Mouse (Mus musculus) kidney, postnatal 0 days (tissue): ENCODE data around the gene Cyp26c1. TPM values are rescaled to one million over a fixed set of nuclear protein-coding genes. Genes with fewer than 3 reads are reported as not detected.

Experiments used
- ATAC-seq: fragments of 200-750 bp; cut with Nextera tagmentation; replicated peaks from 2 replicates; pipeline ENCODE4 v1.8.0; 2017; ENCODE audit warnings: low read depth, moderate number of reproducible peaks, moderate TSS enrichment, moderate library complexity; ENCODE audit not compliant: low FRiP score
- DNase-seq: peaks from one replicate; pipeline ENCODE4 v3.0.0-alpha.2; 2016; ENCODE audit warnings: low spot score
- H3K27ac ChIP-seq: fragments of 300-500 bp; sonication (generic); 2 replicates; pipeline ENCODE4 v1.5.1; 2014; ENCODE audit warnings: mild to moderate bottlenecking
- H3K27me3 ChIP-seq: fragments of 300-500 bp; sonication (generic); 2 replicates; pipeline ENCODE4 v1.6.1; 2014; ENCODE audit warnings: low read length, mixed read lengths; ENCODE audit not compliant: insufficient read depth
- H3K36me3 ChIP-seq: fragments of 300-500 bp; sonication (generic); 2 replicates; pipeline ENCODE4 v1.6.1; 2014; ENCODE audit warnings: low read length, mixed read lengths; ENCODE audit not compliant: insufficient read depth
- H3K4me1 ChIP-seq: fragments of 300-500 bp; sonication (generic); replicated peaks from 2 replicates; pipeline ENCODE4 v1.6.1; 2014; ENCODE audit warnings: antibody characterized with exemption, low read length, mixed read lengths; ENCODE audit not compliant: insufficient read depth
- H3K4me2 ChIP-seq: fragments of 300-500 bp; sonication (generic); 2 replicates; pipeline ENCODE4 v1.6.1; 2014; ENCODE audit warnings: mild to moderate bottlenecking, low read length, moderate library complexity, mixed read lengths
- H3K4me3 ChIP-seq: fragments of 300-500 bp; sonication (generic); replicated peaks from 2 replicates; pipeline ENCODE4 v1.5.1; 2014; ENCODE audit warnings: low read depth, low read length
- H3K9ac ChIP-seq: fragments of 300-500 bp; sonication (generic); 2 replicates; pipeline ENCODE4 v1.6.1; 2014; ENCODE audit warnings: low read depth, low read length
- H3K9me3 ChIP-seq: fragments of 300-500 bp; sonication (generic); replicated peaks from 2 replicates; pipeline ENCODE4 v1.6.1; 2016; ENCODE audit warnings: low read length, inconsistent platforms, mixed read lengths
- CTCF ChIP-seq: IDR thresholded peaks from 2 replicates; pipeline ENCODE4 v1.5.1; 2016; ENCODE audit warnings: antibody characterized with exemption, low read depth, mild to moderate bottlenecking, moderate library complexity
- WGBS: fragments of 180-500 bp; shearing (Covaris S2); extraction: QIAGEN DNeasy Blood & Tissue Kit; methylation state at CpG from one replicate; pipeline ENCODE4 v1.1.7; 2014; 5-methylcytosine and 5-hydroxymethylcytosine counted together
- polyA plus RNA-seq: library from polyadenylated mRNA; unstranded; fragments of >200 nt; fragmentation: Nextera tagmentation; extraction: Ambion mirVana; gene quantifications from 2 replicates; pipeline ENCODE4 v1.2.1, GENCODE M21; 2015

The Cyp26c1 gene
- polyA plus RNA-seq, 1 experiment from 2014 or later: not detected

GRCm38 (mm10) chr19:37689478-37689877, 4.1 kb downstream of the Cyp26c1 start:
- TF ChIP-seq CTCF: no peak
- WGBS: 37% methylated on average over 5 of the region's 5 CpGs

DNA sequence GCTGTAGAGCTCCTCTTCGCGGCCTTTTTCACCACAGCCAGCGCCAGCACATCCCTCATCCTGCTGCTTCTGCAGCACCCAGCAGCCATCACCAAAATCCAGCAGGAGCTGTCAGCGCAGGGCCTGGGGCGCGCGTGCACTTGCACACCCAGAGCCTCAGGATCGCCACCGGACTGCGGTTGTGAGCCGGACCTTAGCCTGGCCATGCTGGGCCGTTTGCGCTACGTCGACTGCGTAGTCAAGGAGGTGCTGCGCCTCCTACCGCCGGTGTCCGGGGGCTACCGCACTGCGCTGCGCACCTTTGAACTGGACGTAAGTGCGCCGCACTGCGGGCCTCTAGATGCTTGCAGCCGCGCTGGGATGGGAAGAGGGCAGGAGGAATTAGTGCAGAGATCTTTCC, 5.3 kb downstream of the Cyp26c1 start:
- Histone ChIP-seq H3K4me2 (no peak overlapping the region), H3K4me1 (peaks cover 3% of the 10 kb centered on the region; the same call in 1 of the 2 replicates), H3K36me3 (no peaks in the 10 kb centered on the region), H3K9me3 (no peaks in the 10 kb centered on the region), H3K27ac (no peak overlapping the region), H3K27me3 (peaks cover 98% of the 10 kb centered on the region), H3K9ac (no peak overlapping the region), H3K4me3 (no peak overlapping the region)
- ATAC-seq (no peak), DNase-seq (peak; percentile 31)
- TF ChIP-seq CTCF: peak; percentile 59
- 4% methylated on average over 29 of the region's 29 CpGs for WGBS

More at GRCm38 (mm10) chr19:37689478-37689877, 4.1 kb downstream of the Cyp26c1 start:
- Histone ChIP-seq H3K9ac (no peak overlapping the region), H3K27me3 (peaks cover 97% of the 10 kb centered on the region), H3K36me3 (no peaks in the 10 kb centered on the region), H3K4me2 (no peak overlapping the region), H3K27ac (no peak overlapping the region), H3K4me3 (no peak overlapping the region), H3K4me1 (peaks cover 3% of the 10 kb centered on the region; the same call in 1 of the 2 replicates), H3K9me3 (no peaks in the 10 kb centered on the region)
- ATAC-seq: no peak
- no peak for DNase-seq

GRCm38 (mm10) chr19:37692879-37693278, 7.5 kb downstream of the Cyp26c1 start:
- peak; percentile 43 for DNase-seq
- no peak for TF ChIP-seq CTCF
- H3K9ac ChIP-seq: no peak overlapping the region
- WGBS: 1% methylated on average over 40 of the region's 40 CpGs
- H3K4me1 ChIP-seq: peaks cover 21% of the 10 kb centered on the region; the same call in 1 of the 2 replicates
- peaks cover 99% of the 10 kb centered on the region for H3K27me3 ChIP-seq
- no peak overlapping the region for H3K27ac ChIP-seq
- ATAC-seq: peak; percentile 48
- H3K4me3 ChIP-seq: peak overlapping the region; percentile 30
- H3K4me2 ChIP-seq: peak overlapping the region; percentile 64
- H3K9me3 ChIP-seq: no peaks in the 10 kb centered on the region
- no peaks in the 10 kb centered on the region for H3K36me3 ChIP-seq

DNA sequence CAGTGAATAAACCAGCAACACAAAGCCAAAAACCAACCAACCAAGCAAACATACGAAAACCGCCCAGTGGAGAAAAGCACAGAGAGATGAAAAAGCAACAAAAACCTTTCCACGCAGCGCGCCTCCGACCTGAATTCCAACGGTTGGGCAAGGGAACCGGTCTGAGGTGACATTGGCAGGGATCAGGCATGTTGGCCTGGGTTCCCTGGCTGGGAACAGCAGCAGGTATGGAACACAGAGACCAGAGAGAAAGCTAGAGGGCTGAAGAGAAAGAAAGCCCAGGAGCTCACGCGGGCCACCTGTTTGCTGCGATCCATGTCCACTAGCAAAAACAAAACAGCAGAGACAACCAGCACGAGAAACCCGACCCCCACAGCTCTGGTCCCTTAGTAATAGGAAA, 9.8 kb downstream of the Cyp26c1 start:
- no peak for ATAC-seq
- Histone ChIP-seq H3K36me3 (no peaks in the 10 kb centered on the region), H3K27ac (no peak overlapping the region), H3K9me3 (no peaks in the 10 kb centered on the region), H3K27me3 (peaks cover 99% of the 10 kb centered on the region), H3K4me2 (0 out of 2 replicates have a peak overlapping the region, but pooled peaks have one; percentile 60), H3K4me3 (no peak overlapping the region), H3K4me1 (peaks cover 25% of the 10 kb centered on the region; the same call in 1 of the 2 replicates), H3K9ac (no peak overlapping the region)
- WGBS: 38% methylated on average over 13 of the region's 13 CpGs
- no peak for DNase-seq
- no peak for TF ChIP-seq CTCF

GRCm38 (mm10) chr19:37695762-37696602, 10.6 kb downstream of the Cyp26c1 start:
- Histone ChIP-seq H3K9me3 (no peaks in the 10 kb centered on the region), H3K27me3 (peaks cover 99% of the 10 kb centered on the region), H3K36me3 (no peaks in the 10 kb centered on the region), H3K27ac (no peak overlapping the region), H3K4me1 (peaks cover 21% of the 10 kb centered on the region; the same call in 1 of the 2 replicates), H3K4me2 (peak overlapping the region; percentile 60), H3K4me3 (peak overlapping the region; percentile 35), H3K9ac (no peak overlapping the region)
- 0 out of 2 replicates have a peak, but pooled peaks have one; percentile 4 for ATAC-seq
- no peak for DNase-seq
- no peak for TF ChIP-seq CTCF
- 2% methylated on average over 42 of the region's 42 CpGs for WGBS

GRCm38 (mm10) chr19:37696603-37697334, 11.4 kb downstream of the Cyp26c1 start:
- no peaks in the 10 kb centered on the region for H3K36me3 ChIP-seq
- no peak overlapping the region for H3K27ac ChIP-seq
- H3K27me3 ChIP-seq: peaks cover 100% of the 10 kb centered on the region
- no peak overlapping the region for H3K9ac ChIP-seq
- H3K9me3 ChIP-seq: no peaks in the 10 kb centered on the region
- peak overlapping the region; percentile 60 for H3K4me2 ChIP-seq
- H3K4me3 ChIP-seq: peak overlapping the region; percentile 35
- ATAC-seq (no peak), DNase-seq (no peak)
- WGBS: 2% methylated on average over 22 of the region's 22 CpGs
- peaks cover 21% of the 10 kb centered on the region; the same call in 1 of the 2 replicates for H3K4me1 ChIP-seq
- TF ChIP-seq CTCF: no peak
